Mouse (Mus musculus) urinary bladder, postnatal 25 days (tissue): ENCODE measurements around the gene Gm9495.
"Not testable (repeated sequence)": the region's sequence is repeated elsewhere in the genome, so short reads cannot be mapped to it uniquely, and the experiment has no call there.

Experiments used
- DNase-seq: peaks from one replicate; pipeline ENCODE4 v3.0.0; 2022; ENCODE audit warnings: low spot score

The Gm9495 gene

GRCm38 (mm10) chr8:69453465-69453864, at the start of gene Gm9495:
Gene Gm9495, minus strand, starts transcription at chr8:69453565.
- not testable (repeated sequence) for DNase-seq

GRCm38 (mm10) chr8:69474946-69475345, 21.6 kb upstream of the Gm9495 start:
- not testable (repeated sequence) for DNase-seq

GRCm38 (mm10) chr8:69420018-69420417, 33.3 kb downstream of the Gm9495 start:
- DNase-seq: not testable (repeated sequence)

- DNase-seq: no peak
These were observed 39.0 kb downstream of the Gm9495 start for GRCm38 (mm10) chr8:69414326-69414725.

GRCm38 (mm10) chr8:69404768-69405167, 48.6 kb downstream of the Gm9495 start:
- DNase-seq: no peak

GRCm38 (mm10) chr8:69399956-69400443, 53.4 kb downstream of the Gm9495 start:
- DNase-seq: no peak

GRCm38 (mm10) chr8:69399181-69399955, 54.0 kb downstream of the Gm9495 start:
- peak; percentile 58 for DNase-seq

- DNase-seq: no peak
These were observed 57.2 kb downstream of the Gm9495 start for GRCm38 (mm10) chr8:69396196-69396595.

GRCm38 (mm10) chr8:69395050-69395789, 58.1 kb downstream of the Gm9495 start:
- peak; percentile 77 for DNase-seq

GRCm38 (mm10) chr8:69384361-69384760, 69.0 kb downstream of the Gm9495 start:
- no peak for DNase-seq
